Mouse (Mus musculus) ovary, adult 18-20 months (tissue): ENCODE results near the gene Zfp462.

ENCODE experiments used
- DNase-seq: peaks from one replicate; pipeline ENCODE4 v3.0.0; 2022; ENCODE audit warnings: low spot score, mixed read lengths

Zfp462 gene

GRCm38 (mm10) chr4:55047266-55047665, 102.4 kb downstream of the Zfp462 start:
- no peak for DNase-seq

DNA sequence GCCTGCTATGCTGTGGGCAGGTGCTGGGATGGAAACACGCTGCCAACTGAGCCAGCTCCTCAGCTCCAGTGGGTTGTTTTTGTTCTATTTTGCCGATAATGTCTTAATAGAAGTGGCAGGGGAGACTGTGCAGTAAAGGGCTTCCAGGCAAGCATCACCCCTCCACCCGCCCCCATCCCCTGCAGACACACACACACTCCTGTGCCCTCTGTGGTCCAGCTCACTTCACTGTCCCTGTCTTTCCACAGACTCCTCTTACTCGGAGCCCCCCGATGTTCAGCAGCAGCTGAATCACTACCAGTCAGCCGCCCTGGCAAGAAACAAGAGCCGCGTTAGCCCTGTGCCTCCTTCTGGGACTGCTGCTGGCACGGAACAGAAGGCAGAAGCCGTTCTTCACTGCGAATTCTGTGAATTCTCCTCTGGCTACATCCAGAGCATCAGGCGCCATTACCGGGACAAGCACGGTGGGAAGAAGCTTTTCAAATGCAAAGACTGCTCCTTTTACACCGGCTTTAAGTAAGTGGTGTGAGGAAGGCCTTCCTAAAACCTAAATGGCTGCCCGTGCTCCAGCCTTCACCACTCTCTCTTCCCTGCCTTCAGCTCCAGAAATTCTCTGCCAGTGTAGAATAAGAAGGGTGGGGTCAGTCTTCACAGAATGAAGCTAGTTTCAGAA, 105.2 kb downstream of the Zfp462 start:
- DNase-seq, result no peak

DNA sequence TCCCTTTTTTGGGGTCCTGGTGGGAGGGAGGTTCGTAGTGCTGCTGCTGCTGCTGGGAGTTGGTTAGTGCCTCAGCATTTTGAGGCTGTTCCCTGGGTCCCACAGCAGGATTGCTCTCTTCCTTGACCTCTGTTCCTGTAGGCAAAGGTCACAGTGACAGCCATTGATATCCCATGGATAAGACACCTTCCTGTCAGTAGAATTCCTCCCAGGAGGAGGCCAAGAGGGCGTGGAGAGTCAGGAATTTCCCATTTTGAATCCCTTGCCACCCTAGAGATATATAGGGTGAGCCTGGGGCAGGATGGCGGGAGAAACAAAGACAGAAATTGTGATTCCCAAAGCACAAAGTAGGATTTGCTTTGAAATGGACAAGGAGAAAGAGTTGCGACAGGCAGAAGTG, 106.5 kb downstream of the Zfp462 start:
- no peak for DNase-seq

GRCm38 (mm10) chr4:55052686-55053085, 107.8 kb downstream of the Zfp462 start:
- no peak for DNase-seq

GRCm38 (mm10) chr4:55057666-55058455, 113.0 kb downstream of the Zfp462 start:
- no peak for DNase-seq

GRCm38 (mm10) chr4:55058901-55059300, 114.1 kb downstream of the Zfp462 start:
- DNase-seq, result no peak

GRCm38 (mm10) chr4:55066341-55067170, 121.7 kb downstream of the Zfp462 start:
- DNase-seq, result no peak

DNA sequence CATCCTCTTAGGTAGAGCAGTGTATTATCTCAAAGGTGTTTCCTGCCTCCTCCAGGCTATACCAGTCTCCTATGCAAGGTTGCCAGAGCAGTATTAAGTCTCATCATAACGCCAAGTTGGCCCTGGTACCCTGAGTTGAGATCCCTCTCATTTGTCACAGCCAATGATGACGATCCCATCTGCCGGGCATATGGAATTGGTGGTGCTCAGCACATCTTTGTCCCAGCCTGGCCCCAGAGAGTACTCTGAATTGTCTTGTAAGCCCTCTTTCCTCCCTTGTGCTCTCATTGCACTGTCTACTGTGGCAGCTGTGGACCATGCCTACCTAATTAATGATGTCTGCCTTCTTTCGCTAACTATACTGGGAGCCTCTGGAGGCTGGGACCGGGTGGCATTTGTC, 126.7 kb downstream of the Zfp462 start:
- no peak for DNase-seq

- no peak for DNase-seq
These were observed 132.5 kb downstream of the Zfp462 start for GRCm38 (mm10) chr4:55077133-55077889.

GRCm38 (mm10) chr4:55077902-55078716, 133.3 kb downstream of the Zfp462 start:
- no peak for DNase-seq

- DNase-seq, result no peak
These were observed 134.2 kb downstream of the Zfp462 start for GRCm38 (mm10) chr4:55079056-55079455.

DNA sequence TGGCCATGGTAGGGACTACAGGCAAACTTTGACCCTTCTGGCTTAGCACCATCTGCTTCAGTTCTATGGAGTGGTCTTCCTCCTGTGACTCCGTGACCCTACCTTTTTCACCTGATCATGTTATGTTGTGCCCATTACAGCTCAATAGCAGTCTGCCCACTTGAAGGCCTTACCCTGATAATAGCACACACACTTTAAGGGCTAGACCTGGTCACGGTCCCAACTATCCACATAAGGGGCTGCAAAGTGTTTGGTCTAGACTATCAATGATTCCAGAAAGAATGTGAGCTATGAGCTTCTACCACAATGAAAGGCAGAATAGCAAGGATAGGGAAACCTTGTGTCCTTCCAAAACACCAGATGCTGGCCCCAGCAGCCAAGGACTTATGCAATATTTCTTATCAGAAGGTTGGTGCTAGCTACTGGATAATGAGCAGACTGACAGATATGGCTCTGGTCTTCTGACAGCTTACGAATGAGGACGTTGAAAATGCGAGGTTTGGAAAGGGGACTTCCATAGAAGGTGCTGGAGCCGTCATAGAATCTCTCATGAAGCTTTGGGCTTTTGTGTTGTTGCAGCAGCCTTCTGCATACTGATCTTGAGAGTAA, 139.3 kb downstream of the Zfp462 start:
- peak; percentile 7 for DNase-seq

GRCm38 (mm10) chr4:55088153-55088552, 143.3 kb downstream of the Zfp462 start:
- DNase-seq, result no peak

- no peak for DNase-seq
These were observed 144.1 kb downstream of the Zfp462 start for GRCm38 (mm10) chr4:55088922-55089321.

DNA sequence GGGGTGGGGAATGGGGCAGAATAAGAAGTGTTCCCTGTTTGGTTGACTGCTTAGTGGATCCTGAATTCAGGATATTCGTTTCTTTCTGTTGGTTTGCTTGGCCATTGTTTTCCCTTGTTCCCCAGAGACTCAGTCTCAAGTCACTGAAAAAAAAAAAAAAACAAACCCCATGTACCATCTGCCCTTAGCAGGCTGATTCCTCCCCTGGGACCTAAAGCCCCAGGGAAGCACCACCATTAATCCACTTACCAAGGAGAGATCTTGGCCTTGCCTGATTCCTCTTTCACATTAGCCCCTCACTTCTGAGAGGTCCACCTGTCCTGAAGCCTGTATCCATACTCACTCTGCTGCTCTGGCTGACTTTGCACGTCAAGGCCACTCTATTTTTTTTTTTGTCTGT, 152.3 kb downstream of the Zfp462 start:
- no peak for DNase-seq

GRCm38 (mm10) chr4:55098366-55098765, 153.5 kb downstream of the Zfp462 start:
- DNase-seq, result no peak

DNA sequence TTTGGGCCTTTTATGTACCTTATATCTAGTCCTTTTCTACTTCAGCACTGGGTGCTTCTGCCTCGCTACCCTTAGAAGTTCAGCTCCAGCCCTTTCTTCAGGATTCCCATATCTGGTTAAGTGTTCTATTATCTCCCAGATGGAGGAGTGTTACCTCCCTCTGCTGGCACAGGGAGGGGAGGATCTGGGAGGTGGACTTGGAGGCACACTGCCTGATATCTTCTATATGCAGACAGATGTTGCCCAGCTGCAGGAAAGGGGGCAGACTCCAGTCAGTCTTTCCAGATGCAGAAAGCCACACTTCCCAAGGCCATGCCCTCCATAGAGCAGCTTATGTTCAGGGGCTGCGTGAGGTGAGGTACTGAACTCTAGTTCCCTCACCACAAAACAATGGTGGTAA, 156.0 kb downstream of the Zfp462 start:
- DNase-seq, result no peak

- DNase-seq, result no peak
These were observed 156.8 kb downstream of the Zfp462 start for GRCm38 (mm10) chr4:55101601-55102000.

DNA sequence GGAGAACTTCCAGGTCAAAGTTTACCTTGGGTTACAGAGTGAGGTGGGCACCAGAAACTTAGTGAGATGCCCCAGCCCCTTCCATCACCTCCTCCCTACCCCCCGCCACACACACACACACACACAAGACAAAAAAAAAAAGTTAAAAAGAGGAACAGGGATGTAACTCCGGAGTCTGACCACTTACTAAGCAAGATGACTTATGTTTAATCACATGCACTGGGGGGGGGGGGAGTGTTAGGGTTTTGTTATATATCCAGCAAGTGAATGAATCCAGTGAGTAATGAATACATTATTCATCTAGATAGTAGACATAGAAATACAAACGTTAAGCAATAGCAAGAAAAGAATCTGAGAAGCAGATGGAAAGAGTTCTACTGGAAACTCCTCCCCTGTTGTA, 157.5 kb downstream of the Zfp462 start:
- DNase-seq, result no peak

DNA sequence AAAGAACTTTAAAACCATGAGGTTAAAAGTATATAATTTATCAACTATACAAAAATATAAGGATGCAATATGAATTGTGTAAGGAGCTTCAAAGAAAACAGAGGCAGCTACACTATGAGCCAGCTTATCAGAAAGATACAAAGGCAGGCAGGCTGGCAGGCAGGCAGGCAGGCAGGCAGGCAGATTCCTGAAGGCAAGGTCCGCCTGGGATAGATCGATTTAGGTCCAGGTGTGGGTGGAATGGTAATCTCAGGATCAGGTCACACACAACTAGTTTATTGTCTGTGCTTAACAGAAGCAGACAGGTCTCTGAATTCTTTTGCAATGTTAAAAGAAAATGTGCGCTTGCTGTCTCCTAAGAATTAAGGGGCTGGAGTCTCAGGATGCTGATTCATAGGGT, 158.7 kb downstream of the Zfp462 start:
- no peak for DNase-seq
